Mouse (Mus musculus): ENCODE measurements around the gene Gm27021. TPM values are rescaled to one million over a fixed set of nuclear protein-coding genes. Genes with fewer than 3 reads are reported as not detected.

The Gm27021 gene
- polyA plus RNA-seq, 1 experiment from 2014 or later: 3.2 TPM

GRCm38 (mm10) chr8:120581329-120581728 lies 86.5 kb downstream of the Gm27021 start:
- no peak overlapping the region for H3K27ac ChIP-seq
- WGBS: 93% methylated on average over 12 of the region's 12 CpGs
- peaks cover 93% of the 10 kb centered on the region for H3K36me3 ChIP-seq
- no peak for DNase-seq (ENCODE audit: low spot score)
- no peaks in the 10 kb centered on the region for H3K27me3 ChIP-seq (ENCODE audit: insufficient read depth, poor library complexity, severe bottlenecking)
- H3K4me3 ChIP-seq: no peak overlapping the region
- H3K4me1 ChIP-seq (replicated peaks): peaks cover 24% of the 10 kb centered on the region
- no peaks in the 10 kb centered on the region for H3K9me3 ChIP-seq

- Histone ChIP-seq H3K9me3 (no peaks in the 10 kb centered on the region), H3K27me3 (ENCODE audit: insufficient read depth, poor library complexity, severe bottlenecking) (no peaks in the 10 kb centered on the region), H3K4me1 (replicated peaks) (peaks cover 32% of the 10 kb centered on the region), H3K27ac (peak overlapping the region; percentile 45; the same call in 1 of the 2 replicates), H3K4me3 (no peak overlapping the region), H3K36me3 (peaks cover 95% of the 10 kb centered on the region)
- 94% methylated on average over 8 of the region's 8 CpGs for WGBS
- DNase-seq (ENCODE audit: low spot score): no peak
Observed at GRCm38 (mm10) chr8:120580336-120581000, 87.4 kb downstream of the Gm27021 start.

GRCm38 (mm10) chr8:120577821-120578220 lies 90.1 kb downstream of the Gm27021 start:
- no peak for DNase-seq (ENCODE audit: low spot score)
- WGBS: 89% methylated on average over 17 of the region's 17 CpGs
- no peaks in the 10 kb centered on the region for H3K27me3 ChIP-seq (ENCODE audit: insufficient read depth, poor library complexity, severe bottlenecking)
- H3K9me3 ChIP-seq: no peaks in the 10 kb centered on the region
- no peak overlapping the region for H3K4me3 ChIP-seq
- no peak overlapping the region for H3K27ac ChIP-seq
- peaks cover 59% of the 10 kb centered on the region for H3K4me1 ChIP-seq (replicated peaks)
- H3K36me3 ChIP-seq: peaks cover 100% of the 10 kb centered on the region

- H3K4me3 ChIP-seq: no peak overlapping the region
- peaks cover 100% of the 10 kb centered on the region for H3K36me3 ChIP-seq
- peaks cover 79% of the 10 kb centered on the region for H3K4me1 ChIP-seq (replicated peaks)
Observed at GRCm38 (mm10) chr8:120575801-120576200, 92.1 kb downstream of the Gm27021 start.

GRCm38 (mm10) chr8:120574941-120575340 lies 92.9 kb downstream of the Gm27021 start:
- H3K27me3 ChIP-seq (ENCODE audit: insufficient read depth, poor library complexity, severe bottlenecking): no peaks in the 10 kb centered on the region
- peak overlapping the region; percentile 23; the same call in 1 of the 2 replicates for H3K27ac ChIP-seq
- 81% methylated on average over 19 of the region's 19 CpGs for WGBS
- peaks cover 85% of the 10 kb centered on the region for H3K4me1 ChIP-seq (replicated peaks)
- no peak for DNase-seq (ENCODE audit: low spot score)
- no peak overlapping the region for H3K4me3 ChIP-seq
- H3K36me3 ChIP-seq: peaks cover 99% of the 10 kb centered on the region
- H3K9me3 ChIP-seq: no peaks in the 10 kb centered on the region

More at GRCm38 (mm10) chr8:120575801-120576200, 92.1 kb downstream of the Gm27021 start:
- peak; percentile 53 for DNase-seq (ENCODE audit: low spot score)
- 42% methylated on average over 9 of the region's 9 CpGs for WGBS
- H3K27me3 ChIP-seq (ENCODE audit: insufficient read depth, poor library complexity, severe bottlenecking): no peaks in the 10 kb centered on the region
- H3K9me3 ChIP-seq: no peaks in the 10 kb centered on the region
- H3K27ac ChIP-seq: peak overlapping the region; percentile 57

- no peak overlapping the region for H3K4me3 ChIP-seq
- H3K27me3 ChIP-seq (ENCODE audit: insufficient read depth, poor library complexity, severe bottlenecking): no peaks in the 10 kb centered on the region
- no peaks in the 10 kb centered on the region for H3K9me3 ChIP-seq
- 60% methylated on average over 11 of the region's 11 CpGs for WGBS
- H3K36me3 ChIP-seq: peaks cover 99% of the 10 kb centered on the region
- H3K27ac ChIP-seq: peak overlapping the region; percentile 46
- peaks cover 93% of the 10 kb centered on the region for H3K4me1 ChIP-seq (replicated peaks)
- no peak for DNase-seq (ENCODE audit: low spot score)
Observed at GRCm38 (mm10) chr8:120573866-120574265, 94.0 kb downstream of the Gm27021 start.

- no peaks in the 10 kb centered on the region for H3K9me3 ChIP-seq
- no peaks in the 10 kb centered on the region for H3K27me3 ChIP-seq (ENCODE audit: insufficient read depth, poor library complexity, severe bottlenecking)
- 0 out of 2 replicates have a peak overlapping the region, but pooled peaks have one; percentile 20 for H3K27ac ChIP-seq
- peaks cover 95% of the 10 kb centered on the region for H3K4me1 ChIP-seq (replicated peaks)
- 75% methylated on average over 21 of the region's 21 CpGs for WGBS
- no peak for DNase-seq (ENCODE audit: low spot score)
- peaks cover 99% of the 10 kb centered on the region for H3K36me3 ChIP-seq
- H3K4me3 ChIP-seq: no peak overlapping the region
Observed at GRCm38 (mm10) chr8:120572534-120572933, 95.3 kb downstream of the Gm27021 start.

GRCm38 (mm10) chr8:120571561-120571960 lies 96.3 kb downstream of the Gm27021 start:
- H3K4me3 ChIP-seq: no peak overlapping the region
- no peaks in the 10 kb centered on the region for H3K9me3 ChIP-seq
- H3K36me3 ChIP-seq: peaks cover 99% of the 10 kb centered on the region
- WGBS: 74% methylated on average over 8 of the region's 8 CpGs
- no peak for DNase-seq (ENCODE audit: low spot score)
- H3K27ac ChIP-seq: no peak overlapping the region
- peaks cover 95% of the 10 kb centered on the region for H3K4me1 ChIP-seq (replicated peaks)
- H3K27me3 ChIP-seq (ENCODE audit: insufficient read depth, poor library complexity, severe bottlenecking): peaks cover 1% of the 10 kb centered on the region; the same call in 1 of the 2 replicates

- Histone ChIP-seq H3K36me3 (peaks cover 99% of the 10 kb centered on the region), H3K27ac (peak overlapping the region; percentile 71), H3K4me3 (no peak overlapping the region), H3K9me3 (no peaks in the 10 kb centered on the region), H3K27me3 (ENCODE audit: insufficient read depth, poor library complexity, severe bottlenecking) (peaks cover 3% of the 10 kb centered on the region; the same call in 1 of the 2 replicates), H3K4me1 (replicated peaks) (peaks cover 95% of the 10 kb centered on the region)
- peak; percentile 83 for DNase-seq (ENCODE audit: low spot score)
- WGBS: 61% methylated on average over 13 of the region's 13 CpGs
Observed at GRCm38 (mm10) chr8:120569939-120570715, 97.8 kb downstream of the Gm27021 start.

- Histone ChIP-seq H3K9me3 (no peaks in the 10 kb centered on the region), H3K4me3 (no peak overlapping the region), H3K36me3 (peaks cover 94% of the 10 kb centered on the region), H3K27me3 (ENCODE audit: insufficient read depth, poor library complexity, severe bottlenecking) (peaks cover 3% of the 10 kb centered on the region; the same call in 1 of the 2 replicates), H3K4me1 (replicated peaks) (peaks cover 95% of the 10 kb centered on the region), H3K27ac (no peak overlapping the region)
- WGBS: 96% methylated on average over 17 of the region's 17 CpGs
- DNase-seq (ENCODE audit: low spot score): no peak
Observed at GRCm38 (mm10) chr8:120569123-120569522, 98.8 kb downstream of the Gm27021 start.

- Histone ChIP-seq H3K36me3 (peaks cover 94% of the 10 kb centered on the region), H3K4me3 (no peak overlapping the region), H3K27ac (peak overlapping the region; percentile 5; the same call in 1 of the 2 replicates), H3K9me3 (no peaks in the 10 kb centered on the region), H3K27me3 (ENCODE audit: insufficient read depth, poor library complexity, severe bottlenecking) (peaks cover 3% of the 10 kb centered on the region; the same call in 1 of the 2 replicates), H3K4me1 (replicated peaks) (peaks cover 95% of the 10 kb centered on the region)
- WGBS: 98% methylated on average over 37 of the region's 37 CpGs
- no peak for DNase-seq (ENCODE audit: low spot score)
Observed at GRCm38 (mm10) chr8:120568164-120568798, 99.6 kb downstream of the Gm27021 start.

- no peak for DNase-seq (ENCODE audit: low spot score)
- Histone ChIP-seq H3K4me3 (no peak overlapping the region), H3K9me3 (no peaks in the 10 kb centered on the region), H3K4me1 (replicated peaks) (peaks cover 95% of the 10 kb centered on the region), H3K36me3 (peaks cover 91% of the 10 kb centered on the region), H3K27me3 (ENCODE audit: insufficient read depth, poor library complexity, severe bottlenecking) (peaks cover 3% of the 10 kb centered on the region; the same call in 1 of the 2 replicates), H3K27ac (0 out of 2 replicates have a peak overlapping the region, but pooled peaks have one; percentile 74)
- 95% methylated on average over 17 of the region's 17 CpGs for WGBS
Observed at GRCm38 (mm10) chr8:120567731-120568130, 100.1 kb downstream of the Gm27021 start.

Measured in hindbrain, embryonic 10.5 days (tissue).